In the genomic region with DNA sequence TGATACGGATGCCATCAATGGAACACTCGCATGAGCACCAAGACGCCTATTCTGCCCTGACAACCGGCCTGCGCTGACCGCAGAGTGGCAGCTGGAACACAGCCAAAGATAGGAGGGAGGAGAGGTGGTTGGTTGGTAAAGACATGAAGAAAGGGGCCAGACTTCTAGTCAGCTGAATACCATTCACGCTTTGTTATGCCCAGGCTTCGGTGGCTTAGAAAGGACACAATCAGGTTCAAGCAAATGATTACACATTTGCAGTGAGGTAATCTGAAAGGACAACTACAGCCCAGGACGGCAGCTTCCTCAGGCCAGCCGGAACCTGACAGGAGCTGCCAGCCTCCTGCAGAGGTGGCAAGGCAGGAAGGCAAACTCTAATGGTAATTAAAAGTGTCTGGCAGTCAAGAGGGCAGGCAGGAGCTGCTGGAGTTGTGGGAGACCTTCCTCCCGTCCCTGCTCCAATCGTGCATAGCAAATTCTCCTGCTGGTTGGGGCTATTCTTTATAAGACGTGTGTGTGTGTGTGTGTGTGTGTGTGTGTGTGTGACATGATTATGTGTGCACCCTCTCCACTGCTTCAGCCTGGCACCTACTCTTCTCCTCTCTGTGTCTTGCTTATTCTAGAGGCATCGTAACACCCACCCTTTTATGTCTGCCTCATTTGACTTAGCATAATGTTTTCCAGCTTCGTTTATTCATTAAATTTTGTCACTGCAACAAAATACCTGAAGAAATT, we compare ENCODE assay signal across 10 mouse cellular contexts.
DNase-seq lines count a peak whose midpoint lies in the region; ATAC-seq and TF ChIP-seq lines count a peak whose summit lies in the region.
"Had no signal": no experiment of that assay in that cellular context is flagged by ENCODE, and none has a peak within 500 bp of the region (broad histone marks: within the 10 kb centered on the region; RNA-seq: fewer than 3 reads in every experiment).

No protein-coding gene starts in this region.

- H3K9me3 ChIP-seq in hindbrain, embryonic 15.5 days: no peaks in the 10 kb centered on the region
- H3K9me3 ChIP-seq: lung, embryonic 15.5 days; stomach, embryonic 15.5 days had no signal

- H3K27me3 ChIP-seq in hindbrain, embryonic 15.5 days: no peaks in the 10 kb centered on the region
- H3K27me3 ChIP-seq: lung, embryonic 15.5 days; stomach, embryonic 15.5 days had no signal

- H3K9ac ChIP-seq in hindbrain, embryonic 15.5 days: no peak overlapping the region; the same call in 1 of the 2 replicates
- H3K9ac ChIP-seq: lung, embryonic 15.5 days; stomach, embryonic 15.5 days had no signal

- no peak for DNase-seq in cerebellum, adult 11-12 months
- peak; percentile 79 for DNase-seq in brain, embryonic 14.5 days (ENCODE audit: low read depth)
- DNase-seq in lung, postnatal 36 days: peak; percentile 11
- no peak for DNase-seq in embryo, embryonic 10.5 days (ENCODE audit: low spot score)
- no peak for DNase-seq in layer of hippocampus, adult 9-10 months (ENCODE audit: low spot score)
- no peak for DNase-seq in thymus, postnatal 14 days

- peak overlapping the region; percentile 27 for H3K4me2 ChIP-seq in hindbrain, embryonic 15.5 days
- H3K4me2 ChIP-seq: lung, embryonic 15.5 days; stomach, embryonic 15.5 days had no signal

- peak; percentile 36; the same call in 1 of the 2 replicates for ATAC-seq in cerebellum, adult (ENCODE audit: insufficient number of reproducible peaks, low FRiP score, low TSS enrichment)
- peak; percentile 66 for ATAC-seq in hindbrain, embryonic 15.5 days (ENCODE audit: low FRiP score, low read depth)

- no peaks in the 10 kb centered on the region for H3K36me3 ChIP-seq in hindbrain, embryonic 15.5 days
- H3K36me3 ChIP-seq: lung, embryonic 15.5 days; stomach, embryonic 15.5 days had no signal

- peaks cover 14% of the 10 kb centered on the region for H3K4me1 ChIP-seq in hindbrain, embryonic 15.5 days (replicated peaks)
- H3K4me1 ChIP-seq: lung, embryonic 15.5 days; stomach, embryonic 15.5 days had no signal

- no peak overlapping the region for H3K4me3 ChIP-seq in hindbrain, embryonic 15.5 days
- H3K4me3 ChIP-seq: lung, embryonic 15.5 days; stomach, embryonic 15.5 days had no signal

- WGBS in hindbrain, embryonic 15.5 days: 18% methylated on average over 15 of the region's 15 CpGs

- H3K27ac ChIP-seq in hindbrain, embryonic 15.5 days (replicated peaks): peak overlapping the region; percentile 56
- H3K27ac ChIP-seq: lung, embryonic 15.5 days; stomach, embryonic 15.5 days had no signal

- TF ChIP-seq CTCF in brain, embryonic 14.5 days (IDR thresholded peaks at IDR 0.05; ENCODE audit: borderline replicate concordance, extremely low read depth, insufficient read depth, insufficient read length): no peak

- TF ChIP-seq POLR2A in brain, embryonic 14.5 days (IDR thresholded peaks at IDR 0.05; ENCODE audit: borderline replicate concordance, extremely low read depth, insufficient read depth, insufficient read length, poor library complexity, severe bottlenecking): no peak

Comparison
In these comparisons a context has a peak if more than half of its experiments do, and no peak if none do; other contexts are left out.
1. DNase-seq: peak in brain, embryonic 14.5 days (single experiment) and lung, postnatal 36 days (single experiment); none in cerebellum, adult 11-12 months (single experiment), embryo, embryonic 10.5 days (single experiment), layer of hippocampus, adult 9-10 months (single experiment) and thymus, postnatal 14 days (single experiment).